Mouse (Mus musculus) retina, postnatal 7 days (tissue): ENCODE results near the gene Rps12.
"Not testable (repeated sequence)": the region's sequence is repeated elsewhere in the genome, so short reads cannot be mapped to it uniquely, and the experiment has no call there.

Source experiments
- DNase-seq: peaks from one replicate; pipeline ENCODE4 v3.0.0-alpha.2; 2012; ENCODE audit warnings: low read depth, low spot score

Rps12 gene

GRCm38 (mm10) chr10:23787062-23787821 is at the start of gene Rps12:
Gene Rps12, minus strand, starts transcription at chr10:23787275.
- DNase-seq, result peak; percentile 99

- DNase-seq, result no peak
These were observed 49.2 kb upstream of the Rps12 start for GRCm38 (mm10) chr10:23836003-23836964.

GRCm38 (mm10) chr10:23826516-23826915 is 39.4 kb upstream of the Rps12 start:
- DNase-seq, result no peak

GRCm38 (mm10) chr10:23816241-23816640 is 29.2 kb upstream of the Rps12 start:
- DNase-seq, result no peak

- DNase-seq, result peak; percentile 51
These were observed 28.1 kb upstream of the Rps12 start for GRCm38 (mm10) chr10:23815168-23815567.

GRCm38 (mm10) chr10:23812852-23813766 is 26.0 kb upstream of the Rps12 start:
- DNase-seq, result no peak

GRCm38 (mm10) chr10:23812438-23812759 is 25.3 kb upstream of the Rps12 start:
- no peak for DNase-seq

- DNase-seq, result no peak
These were observed 24.8 kb upstream of the Rps12 start for GRCm38 (mm10) chr10:23811635-23812437.

GRCm38 (mm10) chr10:23806201-23806600 is 19.1 kb upstream of the Rps12 start:
- DNase-seq, result no peak

- DNase-seq, result no peak
These were observed 17.6 kb upstream of the Rps12 start for GRCm38 (mm10) chr10:23804665-23805064.

- no peak for DNase-seq
These were observed 15.8 kb upstream of the Rps12 start for GRCm38 (mm10) chr10:23802911-23803310.

- no peak for DNase-seq
These were observed 12.9 kb upstream of the Rps12 start for GRCm38 (mm10) chr10:23799933-23800332.

- no peak for DNase-seq
These were observed 11.1 kb upstream of the Rps12 start for GRCm38 (mm10) chr10:23798142-23798541.

- DNase-seq, result no peak
These were observed 10.5 kb upstream of the Rps12 start for GRCm38 (mm10) chr10:23797606-23798005.

- DNase-seq, result no peak
These were observed 9.8 kb upstream of the Rps12 start, which contains the start of gene Slc18b1 for GRCm38 (mm10) chr10:23796551-23797503. Gene Slc18b1, plus strand, starts transcription at chr10:23796986.

GRCm38 (mm10) chr10:23795871-23796520 is 8.9 kb upstream of the Rps12 start:
- DNase-seq, result no peak

- DNase-seq, result no peak
These were observed 1.1 kb upstream of the Rps12 start for GRCm38 (mm10) chr10:23788056-23788600.

GRCm38 (mm10) chr10:23786631-23787038 is 440 bp downstream of the Rps12 start:
- DNase-seq, result not testable (repeated sequence)

- DNase-seq, result no peak
These were observed 1.0 kb downstream of the Rps12 start for GRCm38 (mm10) chr10:23786040-23786439.
